9 mouse cellular contexts compared by ENCODE assay signal in genomic region chr3:75202808-75203503, GRCm38 (mm10). TPM values are rescaled to one million over a fixed set of nuclear protein-coding genes. Genes with fewer than 3 reads are reported as not detected.
A peak's percentile ranks its signal among the peaks of the same experiment; 100 is the strongest.
DNase-seq lines count a peak whose midpoint lies in the region; ATAC-seq lines count a peak whose summit lies in the region.
"Had no signal": no experiment of that assay in that cellular context is flagged by ENCODE, and none has a peak within 500 bp of the region (broad histone marks: within the 10 kb centered on the region; RNA-seq: fewer than 3 reads in every experiment).

No protein-coding gene starts in this region.

- H3K36me3 ChIP-seq in hindbrain, embryonic 12.5 days: no peaks in the 10 kb centered on the region
- H3K36me3 ChIP-seq: limb, embryonic 12.5 days had no signal

- peak; percentile 48; the same call in 1 of the 2 replicates for ATAC-seq in hindbrain, embryonic 12.5 days (ENCODE audit: low FRiP score)

- 40% methylated on average over 12 of the region's 12 CpGs for WGBS in hindbrain, embryonic 12.5 days

- peak; percentile 50 for DNase-seq in gastrocnemius, postnatal 10 days
- no peak for DNase-seq in gastrocnemius, postnatal 25 days
- DNase-seq in T-cell, adult 2 months (ENCODE audit: low spot score): peak; percentile 18
- peak; percentile 72 for DNase-seq in embryo, embryonic 10 days (ENCODE audit: low spot score)
- peak; percentile 20 to 67 for DNase-seq in layer of hippocampus, postnatal 25 days (ENCODE audit: extremely low spot score in 1 of 2, low spot score in 1 of 2)
- peak; percentile 52 for DNase-seq in mesoderm, embryonic 11.5 days (ENCODE audit: low read depth, low spot score)
- peak; percentile 9 for DNase-seq in skeletal muscle tissue, adult 2 months (ENCODE audit: low read depth, low spot score)

- no peaks in the 10 kb centered on the region for H3K9me3 ChIP-seq in hindbrain, embryonic 12.5 days (replicated peaks)
- H3K9me3 ChIP-seq: limb, embryonic 12.5 days had no signal

- no peak overlapping the region for H3K4me3 ChIP-seq in hindbrain, embryonic 12.5 days
- H3K4me3 ChIP-seq: limb, embryonic 12.5 days had no signal

- no peak overlapping the region for H3K9ac ChIP-seq in hindbrain, embryonic 12.5 days
- H3K9ac ChIP-seq: limb, embryonic 12.5 days had no signal

- H3K27ac ChIP-seq in hindbrain, embryonic 12.5 days: no peak overlapping the region
- H3K27ac ChIP-seq: limb, embryonic 12.5 days had no signal

- no peaks in the 10 kb centered on the region for H3K27me3 ChIP-seq in hindbrain, embryonic 12.5 days
- H3K27me3 ChIP-seq: limb, embryonic 12.5 days had no signal

- no peaks in the 10 kb centered on the region for H3K4me1 ChIP-seq in hindbrain, embryonic 12.5 days
- H3K4me1 ChIP-seq: limb, embryonic 12.5 days had no signal

- no peak overlapping the region for H3K4me2 ChIP-seq in hindbrain, embryonic 12.5 days (replicated peaks)
- H3K4me2 ChIP-seq: limb, embryonic 12.5 days had no signal

RNA-seq across cellular contexts. Expression of gene Zbbx, which starts 38.1 kb away (rescaled TPM):
- not detected for total RNA-seq in gastrocnemius, postnatal 10 days (2021)
- total RNA-seq in gastrocnemius, postnatal 25 days (2021): not detected
- polyA plus RNA-seq in hindbrain, embryonic 12.5 days (2016; fragmentation: Nextera tagmentation; extraction: Ambion mirVana): 1.4 and 1.5 TPM in 2 replicates
- total RNA-seq in layer of hippocampus, postnatal 25 days (2021): 1 to 10 TPM; 2.9 to 5.0 TPM
- polyA plus RNA-seq: limb, embryonic 12.5 days had no signal
